11 mouse cellular contexts compared by ENCODE assay signal in the genomic region with DNA sequence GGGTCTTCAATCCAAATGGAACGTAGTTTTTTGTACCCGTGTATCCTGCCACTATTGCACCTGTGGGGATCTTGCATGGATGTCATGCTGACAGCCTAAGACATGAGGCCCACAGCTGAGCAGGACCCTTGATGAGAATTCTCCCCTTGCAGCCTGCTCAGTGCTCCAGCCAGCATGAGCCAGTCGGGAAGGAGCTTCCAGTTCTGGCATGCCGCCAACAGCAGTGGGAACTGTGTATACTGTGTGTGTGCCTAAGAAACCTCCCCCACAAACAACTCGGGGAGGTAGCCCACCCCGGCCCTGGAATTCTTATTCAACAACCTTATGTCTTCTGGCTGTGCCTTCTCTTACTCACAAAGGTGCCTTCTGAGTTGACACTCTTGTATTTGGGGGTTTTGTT. TPM values are rescaled to one million over a fixed set of nuclear protein-coding genes. Genes with fewer than 3 reads are reported as not detected.
A peak's percentile ranks its signal among the peaks of the same experiment; 100 is the strongest.
DNase-seq lines count a peak whose midpoint lies in the region; ATAC-seq lines count a peak whose summit lies in the region.
"Had no signal": no experiment of that assay in that cellular context is flagged by ENCODE, and none has a peak within 500 bp of the region (broad histone marks: within the 10 kb centered on the region; RNA-seq: fewer than 3 reads in every experiment).

No protein-coding gene starts in this region.

- no peaks in the 10 kb centered on the region for H3K4me1 ChIP-seq in kidney, embryonic 14.5 days (ENCODE audit: control insufficient read depth, insufficient read depth, low read length)
- no peaks in the 10 kb centered on the region for H3K4me1 ChIP-seq in kidney, embryonic 16.5 days (ENCODE audit: insufficient read depth, low read length)
- H3K4me1 ChIP-seq in stomach, embryonic 15.5 days, result no peaks in the 10 kb centered on the region

- 0 out of 2 replicates have a peak, but pooled peaks have one; percentile 57 for ATAC-seq in kidney, embryonic 14.5 days (ENCODE audit: low FRiP score, low TSS enrichment)
- ATAC-seq in kidney, embryonic 16.5 days (ENCODE audit: low FRiP score, low TSS enrichment), result no peak
- ATAC-seq in stomach, embryonic 15.5 days (ENCODE audit: insufficient read depth, low FRiP score, low read depth), result peak; percentile 65
- ATAC-seq: CD4-positive, CD25-positive, alpha-beta regulatory T cell, adult 4 months; midbrain, embryonic 16.5 days had no signal

- H3K9me3 ChIP-seq in kidney, embryonic 14.5 days (ENCODE audit: control insufficient read depth, low read length), result no peaks in the 10 kb centered on the region
- H3K9me3 ChIP-seq in kidney, embryonic 16.5 days (ENCODE audit: low read length), result no peaks in the 10 kb centered on the region
- H3K9me3 ChIP-seq in stomach, embryonic 15.5 days, result no peaks in the 10 kb centered on the region

- H3K27ac ChIP-seq in kidney, embryonic 14.5 days (ENCODE audit: low read depth, low read length), result no peak overlapping the region
- no peak overlapping the region for H3K27ac ChIP-seq in kidney, embryonic 16.5 days (ENCODE audit: low read length)
- H3K27ac ChIP-seq in stomach, embryonic 15.5 days, result no peak overlapping the region

- 73% methylated on average over 6 of the region's 6 CpGs for WGBS in kidney, embryonic 14.5 days
- WGBS in kidney, embryonic 16.5 days, result 63% methylated on average over 6 of the region's 6 CpGs
- WGBS in stomach, embryonic 15.5 days, result 59% methylated on average over 6 of the region's 6 CpGs

- H3K4me2 ChIP-seq in kidney, embryonic 14.5 days (replicated peaks; ENCODE audit: low read depth, low read length), result no peak overlapping the region
- no peak overlapping the region for H3K4me2 ChIP-seq in kidney, embryonic 16.5 days (replicated peaks; ENCODE audit: low read depth, low read length)
- no peak overlapping the region for H3K4me2 ChIP-seq in stomach, embryonic 15.5 days

- no peaks in the 10 kb centered on the region for H3K27me3 ChIP-seq in kidney, embryonic 14.5 days (ENCODE audit: control insufficient read depth, insufficient read depth, low read length)
- H3K27me3 ChIP-seq in kidney, embryonic 16.5 days (ENCODE audit: insufficient read depth, low read length), result no peaks in the 10 kb centered on the region
- H3K27me3 ChIP-seq in stomach, embryonic 15.5 days (replicated peaks), result no peaks in the 10 kb centered on the region

- DNase-seq in cerebellum, adult 9-11 months, result peak; percentile 42
- no peak for DNase-seq in cerebellum, adult 9-10 months
- DNase-seq in retina, postnatal 1 day, result peak; percentile 61
- no peak for DNase-seq in retina, embryonic 14.5 days (ENCODE audit: low spot score)
- DNase-seq in B cell, adult 2 months, result no peak
- DNase-seq: spleen, adult 18-20 months had no signal

- no peak overlapping the region for H3K4me3 ChIP-seq in kidney, embryonic 14.5 days (ENCODE audit: low read length)
- no peak overlapping the region for H3K4me3 ChIP-seq in kidney, embryonic 16.5 days (ENCODE audit: low read length)
- no peak overlapping the region for H3K4me3 ChIP-seq in stomach, embryonic 15.5 days (replicated peaks)

- peaks cover 16% of the 10 kb centered on the region for H3K36me3 ChIP-seq in kidney, embryonic 14.5 days (ENCODE audit: control insufficient read depth, insufficient read depth, low read length)
- H3K36me3 ChIP-seq in kidney, embryonic 16.5 days (ENCODE audit: insufficient read depth, low read length), result peaks cover 11% of the 10 kb centered on the region
- peaks cover 8% of the 10 kb centered on the region; the same call in 1 of the 2 replicates for H3K36me3 ChIP-seq in stomach, embryonic 15.5 days

- no peak overlapping the region for H3K9ac ChIP-seq in kidney, embryonic 14.5 days (ENCODE audit: low read depth, low read length)
- no peak overlapping the region for H3K9ac ChIP-seq in kidney, embryonic 16.5 days (replicated peaks; ENCODE audit: low read length)
- H3K9ac ChIP-seq in stomach, embryonic 15.5 days, result no peak overlapping the region

RNA-seq across cellular contexts. Expression of gene Gid4, which starts 20.4 kb away (rescaled TPM):
- polyA plus RNA-seq in kidney, embryonic 14.5 days (2014; fragmentation: Nextera tagmentation; extraction: Ambion mirVana), result 20.0 and 33.4 TPM in 2 replicates
- 26.5 and 26.6 TPM in 2 replicates for polyA plus RNA-seq in kidney, embryonic 16.5 days (2015; fragmentation: Nextera tagmentation; extraction: Ambion mirVana)
- polyA plus RNA-seq in stomach, embryonic 15.5 days (2015; fragmentation: Nextera tagmentation; extraction: Ambion mirVana), result 22.5 and 24.0 TPM in 2 replicates

RNA-seq across cellular contexts. Expression of gene Atpaf2, which starts 21.7 kb away (rescaled TPM):
- polyA plus RNA-seq in kidney, embryonic 14.5 days (2014; fragmentation: Nextera tagmentation; extraction: Ambion mirVana), result 46.5 and 54.9 TPM in 2 replicates
- 61.4 and 62.1 TPM in 2 replicates for polyA plus RNA-seq in kidney, embryonic 16.5 days (2015; fragmentation: Nextera tagmentation; extraction: Ambion mirVana)
- 48.3 and 53.5 TPM in 2 replicates for polyA plus RNA-seq in stomach, embryonic 15.5 days (2015; fragmentation: Nextera tagmentation; extraction: Ambion mirVana)

RNA-seq across cellular contexts. Expression of gene Drc3, which starts 43.4 kb away (rescaled TPM):
- polyA plus RNA-seq in kidney, embryonic 14.5 days (2014; fragmentation: Nextera tagmentation; extraction: Ambion mirVana), result 1.3 and 1.5 TPM in 2 replicates
- polyA plus RNA-seq in kidney, embryonic 16.5 days (2015; fragmentation: Nextera tagmentation; extraction: Ambion mirVana), result 2.1 and 2.8 TPM in 2 replicates
- 1.2 and 1.6 TPM in 2 replicates for polyA plus RNA-seq in stomach, embryonic 15.5 days (2015; fragmentation: Nextera tagmentation; extraction: Ambion mirVana)

RNA-seq across cellular contexts. Expression of gene Tom1l2, which starts 43.8 kb away (rescaled TPM):
- polyA plus RNA-seq in kidney, embryonic 14.5 days (2014; fragmentation: Nextera tagmentation; extraction: Ambion mirVana), result 11.3 and 19.3 TPM in 2 replicates
- 36.3 and 41.7 TPM in 2 replicates for polyA plus RNA-seq in kidney, embryonic 16.5 days (2015; fragmentation: Nextera tagmentation; extraction: Ambion mirVana)
- 24.1 and 24.6 TPM in 2 replicates for polyA plus RNA-seq in stomach, embryonic 15.5 days (2015; fragmentation: Nextera tagmentation; extraction: Ambion mirVana)

RNA-seq across cellular contexts. Expression of gene Drg2, which starts 57.8 kb away (rescaled TPM):
- 118 and 123 TPM in 2 replicates for polyA plus RNA-seq in kidney, embryonic 14.5 days (2014; fragmentation: Nextera tagmentation; extraction: Ambion mirVana)
- polyA plus RNA-seq in kidney, embryonic 16.5 days (2015; fragmentation: Nextera tagmentation; extraction: Ambion mirVana), result 123 and 127 TPM in 2 replicates
- 93.5 and 95.1 TPM in 2 replicates for polyA plus RNA-seq in stomach, embryonic 15.5 days (2015; fragmentation: Nextera tagmentation; extraction: Ambion mirVana)

Comparison
In these comparisons a context has a peak if more than half of its experiments do, and no peak if none do; other contexts are left out.
1. DNase-seq: peak in cerebellum, adult 9-11 months (single experiment) and retina, postnatal 1 day (single experiment); none in cerebellum, adult 9-10 months (single experiment), retina, embryonic 14.5 days (single experiment) and B cell, adult 2 months (0 of 2).